Mouse (Mus musculus) limb, embryonic 11.5 days (tissue): ENCODE results near the gene Plekhb1. TPM values are rescaled to one million over a fixed set of nuclear protein-coding genes. Genes with fewer than 3 reads are reported as not detected.

ENCODE experiments used
- ATAC-seq: fragments of 200-750 bp; cut with Nextera tagmentation; 2 replicates; pipeline ENCODE4 v1.8.0; 2017; ENCODE audit warnings: low read depth; ENCODE audit not compliant: insufficient number of reproducible peaks, low FRiP score, low TSS enrichment
- DNase-seq: peaks from one replicate; pipeline ENCODE4 v3.0.0-alpha.2; 2015; ENCODE audit warnings: low spot score
- H3K27ac ChIP-seq: fragments of 300-500 bp; sonication (generic); replicated peaks from 2 replicates; pipeline ENCODE4 v1.5.1; 2014; ENCODE audit warnings: low read depth, mild to moderate bottlenecking, low read length
- H3K27me3 ChIP-seq: fragments of 300-500 bp; sonication (generic); 2 replicates; pipeline ENCODE4 v1.6.1; 2014; ENCODE audit warnings: mild to moderate bottlenecking, low read length, mixed read lengths; ENCODE audit not compliant: control insufficient read depth, insufficient read depth
- H3K36me3 ChIP-seq: fragments of 300-500 bp; sonication (generic); 2 replicates; pipeline ENCODE4 v1.6.1; 2014; ENCODE audit warnings: mild to moderate bottlenecking, low read length, moderate library complexity, mixed read lengths; ENCODE audit not compliant: control insufficient read depth, insufficient read depth
- H3K4me1 ChIP-seq: fragments of 300-500 bp; sonication (generic); 2 replicates; pipeline ENCODE4 v1.6.1; 2014; ENCODE audit warnings: low read length, mixed read lengths; ENCODE audit not compliant: control insufficient read depth, insufficient read depth
- H3K4me2 ChIP-seq: fragments of 300-500 bp; sonication (generic); 2 replicates; pipeline ENCODE4 v1.6.1; 2014; ENCODE audit warnings: low read depth, mild to moderate bottlenecking, moderate library complexity; ENCODE audit not compliant: severe bottlenecking
- H3K4me3 ChIP-seq: fragments of 300-500 bp; sonication (generic); 2 replicates; pipeline ENCODE4 v1.5.1; 2014; ENCODE audit warnings: low read depth, low read length
- H3K9ac ChIP-seq: fragments of 300-500 bp; sonication (generic); 2 replicates; pipeline ENCODE4 v1.6.1; 2014; ENCODE audit warnings: mild to moderate bottlenecking, low read length
- H3K9me3 ChIP-seq: fragments of 300-500 bp; sonication (generic); 2 replicates; pipeline ENCODE4 v1.6.1; 2016; ENCODE audit warnings: low read length; ENCODE audit not compliant: control insufficient read depth
- WGBS: fragments of 180-500 bp; shearing (Covaris S2); extraction: QIAGEN DNeasy Blood & Tissue Kit; methylation state at CpG from one replicate; pipeline ENCODE4 v1.1.7; 2014; 5-methylcytosine and 5-hydroxymethylcytosine counted together
- polyA plus RNA-seq: library from polyadenylated mRNA; unstranded; fragments of >200 nt; fragmentation: Nextera tagmentation; extraction: Ambion mirVana; gene quantifications from 2 replicates; pipeline ENCODE4 v1.2.1, GENCODE M21; 2014

Gene Plekhb1
- polyA plus RNA-seq, 1 experiment from 2014 or later, result 1.6 TPM

DNA sequence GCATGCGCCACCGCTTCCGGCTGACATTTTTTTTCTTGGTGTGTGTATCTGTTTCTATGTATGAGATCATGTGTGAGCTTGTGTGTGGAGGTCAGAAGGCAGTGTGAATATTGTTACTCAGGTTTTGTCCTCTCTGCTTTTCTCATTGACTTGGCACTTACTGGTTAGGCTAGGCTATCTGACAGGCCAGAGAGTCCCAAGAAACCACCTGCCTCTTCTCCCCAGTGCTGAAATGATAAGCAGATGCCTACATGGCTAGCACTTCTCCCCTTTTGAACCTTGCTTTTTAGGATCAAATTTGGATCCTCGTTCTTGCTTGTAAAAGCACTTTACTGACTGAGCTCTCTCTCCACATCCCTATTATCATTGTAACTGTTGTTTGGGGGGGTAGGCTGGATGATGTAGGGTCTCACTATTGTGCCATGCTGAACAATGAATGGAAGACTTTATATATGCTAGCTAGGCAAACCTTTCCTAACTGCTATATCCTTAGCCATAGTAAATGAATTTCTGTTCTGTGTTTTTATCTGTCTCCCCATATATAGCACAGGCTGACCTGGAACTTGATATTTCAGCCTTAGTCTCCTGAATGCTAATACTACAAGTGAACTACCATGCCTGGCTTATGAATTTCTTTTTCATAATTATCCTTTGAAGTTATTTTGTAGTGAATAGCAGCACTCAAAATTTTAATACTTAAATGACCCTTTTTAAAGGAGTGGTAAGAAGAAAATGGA is 45.9 kb downstream of the Plekhb1 start:
- Histone ChIP-seq H3K4me1 (no peaks in the 10 kb centered on the region), H3K4me3 (no peak overlapping the region), H3K4me2 (no peak overlapping the region), H3K27ac (no peak overlapping the region), H3K9ac (no peak overlapping the region), H3K9me3 (no peaks in the 10 kb centered on the region), H3K27me3 (no peaks in the 10 kb centered on the region), H3K36me3 (no peaks in the 10 kb centered on the region)
- WGBS, result 89% methylated on average over 4 of the region's 4 CpGs
- DNase-seq, result no peak
- ATAC-seq, result no peak

DNA sequence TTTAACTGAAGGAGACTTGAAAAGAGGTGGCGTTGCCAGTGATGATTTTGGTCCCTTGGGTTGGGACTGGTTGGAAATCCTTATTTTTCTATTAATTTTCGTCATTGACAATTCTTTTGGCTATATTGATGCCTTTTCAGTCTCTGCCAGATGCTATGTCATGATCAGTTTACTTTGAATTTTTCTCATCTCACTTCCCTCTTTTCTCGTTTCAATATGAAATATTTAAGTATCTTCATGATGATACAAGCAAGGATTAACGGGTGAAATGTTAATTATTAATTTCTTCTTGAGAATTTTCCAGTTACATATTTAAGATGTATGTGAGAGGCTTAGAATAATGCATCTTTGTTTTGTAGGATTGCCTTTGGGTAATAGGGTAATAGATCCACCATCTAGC is 53.3 kb downstream of the Plekhb1 start:
- Histone ChIP-seq H3K9ac (peak overlapping the region; percentile 98), H3K27ac (no peak overlapping the region), H3K36me3 (no peaks in the 10 kb centered on the region), H3K4me3 (peak overlapping the region; percentile 96), H3K4me1 (0 out of 2 replicates have a peak, but pooled peaks cover 5% of the 10 kb centered on the region), H3K9me3 (no peaks in the 10 kb centered on the region), H3K27me3 (no peaks in the 10 kb centered on the region), H3K4me2 (peak overlapping the region; percentile 41)
- no peak for DNase-seq
- 26% methylated on average over 4 of the region's 4 CpGs for WGBS
- ATAC-seq, result no peak

DNA sequence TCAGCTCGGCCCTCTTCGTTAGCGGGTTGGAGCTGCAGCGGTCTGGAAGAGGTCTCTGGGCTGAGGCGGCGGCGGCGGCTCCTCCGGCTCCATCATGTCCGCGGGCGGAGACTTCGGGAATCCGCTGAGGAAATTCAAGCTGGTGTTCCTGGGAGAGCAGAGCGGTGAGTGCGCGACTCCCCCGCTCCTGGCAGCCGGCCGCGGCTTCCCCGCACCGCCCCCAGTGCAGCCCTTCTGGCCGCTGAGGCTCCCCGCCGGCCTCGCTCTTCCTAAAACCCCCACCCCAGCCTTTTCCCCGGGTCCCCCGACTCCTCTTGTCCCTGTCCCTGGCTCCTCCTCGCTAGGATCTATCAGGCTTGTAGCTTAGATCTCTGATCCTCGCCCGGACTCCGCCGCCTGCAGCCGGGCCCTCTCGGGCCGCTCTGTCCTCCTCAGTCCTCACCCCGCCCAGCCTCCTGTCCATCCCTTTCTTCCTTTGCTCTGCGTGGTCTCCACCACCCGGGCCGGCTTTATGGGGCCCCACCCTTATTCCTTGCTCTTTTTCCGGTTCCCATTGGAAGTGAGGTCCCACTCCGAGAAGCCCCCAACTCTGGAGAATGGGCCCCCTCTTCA is 54.0 kb downstream of the Plekhb1 start, which contains the start of gene Mrpl48:
Gene Mrpl48, minus strand, starts transcription at position 172 of the 612 bp plus-strand sequence.
- DNase-seq, result peak; percentile 66
- Histone ChIP-seq H3K4me2 (peak within 1 kb of the TSS; percentile 50), H3K9ac (peak within 1 kb of the TSS; percentile 98), H3K9me3 (no peaks in the 10 kb centered on the region), H3K4me1 (0 out of 2 replicates have a peak, but pooled peaks cover 5% of the 10 kb centered on the region), H3K36me3 (no peaks in the 10 kb centered on the region), H3K27ac (peak within 1 kb of the TSS; percentile 97), H3K27me3 (no peaks in the 10 kb centered on the region), H3K4me3 (peak within 1 kb of the TSS; percentile 96)
- peak; percentile 40 for ATAC-seq
- under 1% methylated on average over 41 of the region's 43 CpGs for whole genome bisulfite sequencing

DNA sequence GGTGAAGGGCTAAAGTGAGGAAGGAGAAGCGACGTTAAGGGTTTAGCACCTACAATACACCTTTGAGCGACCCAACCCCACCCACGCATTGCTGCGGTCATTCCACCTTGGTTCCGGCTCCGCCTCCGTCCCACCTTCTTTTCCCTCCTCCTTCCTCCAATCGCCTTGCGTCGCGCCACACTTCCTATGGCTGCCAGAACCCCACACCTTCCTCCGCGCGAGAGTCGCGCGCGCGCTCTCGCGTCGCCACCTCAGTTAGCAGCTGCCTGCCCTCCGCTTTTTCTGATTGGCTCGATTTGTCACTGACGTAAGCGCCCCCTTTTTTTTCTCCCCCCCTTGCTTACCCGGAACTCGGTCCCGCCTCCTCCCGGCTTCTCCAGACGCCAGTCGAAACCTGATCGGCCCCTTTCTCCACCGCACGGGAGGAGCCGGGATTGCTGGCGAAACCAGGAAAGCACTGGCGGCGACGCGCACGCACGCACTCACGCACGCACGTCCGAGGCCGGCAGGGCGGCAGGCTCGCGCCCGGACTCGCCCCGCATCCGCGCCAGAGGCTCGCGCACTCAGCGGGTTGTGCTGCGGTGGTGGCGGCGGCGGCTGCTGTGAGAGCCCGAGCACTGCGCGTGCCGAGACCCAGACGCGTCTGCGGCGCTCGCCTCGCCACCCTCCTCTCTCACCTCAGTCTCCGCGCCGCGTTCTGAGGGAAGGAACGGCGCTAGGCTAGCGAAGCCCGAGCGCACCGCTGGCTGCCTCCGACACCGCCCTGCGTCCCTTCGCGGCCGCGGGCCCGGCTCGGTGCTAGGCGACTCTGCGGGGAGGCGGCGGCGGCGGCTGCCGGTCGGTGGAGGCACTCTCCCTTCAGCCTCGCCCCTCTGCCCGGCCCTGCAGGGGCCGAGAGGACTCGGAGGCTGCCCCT is 54.7 kb downstream of the Plekhb1 start, which contains the start of gene Rab6a:
Gene Rab6a, plus strand, starts transcription at position 197 of the 916 bp plus-strand sequence.
- Histone ChIP-seq H3K4me3 (peak within 1 kb of the TSS; percentile 96), H3K9ac (peak within 1 kb of the TSS; percentile 98), H3K27me3 (no peaks in the 10 kb centered on the region), H3K27ac (peak within 1 kb of the TSS; percentile 97), H3K9me3 (no peaks in the 10 kb centered on the region), H3K4me2 (peak within 1 kb of the TSS; percentile 50), H3K4me1 (0 out of 2 replicates have a peak, but pooled peaks cover 5% of the 10 kb centered on the region), H3K36me3 (no peaks in the 10 kb centered on the region)
- under 1% methylated on average over 96 of the region's 105 CpGs for WGBS
- peak; percentile 97 for ATAC-seq
- DNase-seq, result peak; percentile 99

DNA sequence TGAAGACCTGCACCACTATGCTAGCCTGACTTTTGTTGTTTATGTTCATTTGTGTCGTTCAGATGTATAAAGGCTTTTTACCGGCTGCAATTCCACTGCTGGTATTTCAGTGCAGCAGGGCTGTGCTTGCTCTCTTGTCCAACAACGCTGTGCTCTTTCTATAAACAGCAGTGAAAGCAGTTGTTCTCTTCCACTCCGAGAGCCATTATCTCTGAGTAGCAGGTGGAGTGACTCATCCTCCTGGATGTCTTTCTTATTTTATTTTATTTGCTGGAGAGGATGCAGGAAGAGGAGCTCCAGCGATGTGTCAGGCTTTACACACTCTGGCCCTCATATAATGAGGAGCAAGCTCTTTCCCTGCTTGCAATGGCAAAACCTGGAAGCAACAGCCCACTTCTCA is 62.0 kb downstream of the Plekhb1 start:
- no peak overlapping the region for H3K9ac ChIP-seq
- no peak for ATAC-seq
- no peak overlapping the region for H3K27ac ChIP-seq
- H3K27me3 ChIP-seq, result no peaks in the 10 kb centered on the region
- no peaks in the 10 kb centered on the region for H3K4me1 ChIP-seq
- H3K36me3 ChIP-seq, result no peaks in the 10 kb centered on the region
- no peak overlapping the region for H3K4me2 ChIP-seq
- no peaks in the 10 kb centered on the region for H3K9me3 ChIP-seq
- DNase-seq, result no peak
- 84% methylated on average over 5 of the region's 5 CpGs for WGBS
- H3K4me3 ChIP-seq, result no peak overlapping the region

DNA sequence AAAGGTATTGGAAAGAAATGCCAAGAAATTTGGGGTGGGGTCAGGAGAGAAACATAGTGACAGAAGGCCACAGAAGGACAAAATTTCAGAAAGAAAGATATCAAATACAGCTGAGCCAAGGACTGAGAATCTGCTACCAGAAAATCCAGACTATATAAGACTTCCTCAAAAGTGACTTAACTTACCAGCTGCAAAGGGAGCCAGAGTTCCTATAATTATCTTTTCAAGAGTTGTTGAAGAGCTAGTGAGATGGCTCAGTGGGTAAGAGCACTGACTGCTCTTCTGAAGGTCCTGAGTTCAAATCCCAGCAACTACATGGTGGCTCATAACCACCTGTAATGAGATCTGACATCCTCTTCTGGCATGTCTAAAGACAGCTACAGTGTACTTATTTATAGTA is 68.9 kb downstream of the Plekhb1 start:
- H3K27me3 ChIP-seq, result no peaks in the 10 kb centered on the region

More for the DNA sequence above, 68.9 kb downstream of the Plekhb1 start:
- Histone ChIP-seq H3K36me3 (no peaks in the 10 kb centered on the region), H3K4me1 (no peaks in the 10 kb centered on the region), H3K9me3 (no peaks in the 10 kb centered on the region), H3K27ac (no peak overlapping the region), H3K4me3 (no peak overlapping the region), H3K4me2 (no peak overlapping the region), H3K9ac (no peak overlapping the region)
- DNase-seq (no peak), ATAC-seq (no peak)

Other genes with a start within 250 kb of the Plekhb1 start
- gene Ucp3, start 189.4 kb downstream of the Plekhb1 start, polyA plus RNA-seq, result not detected in 2 replicates
- 116 and 123 TPM in 2 replicates for gene Ucp2, start 169.1 kb downstream of the Plekhb1 start, polyA plus RNA-seq
- 0.11 and 0.30 TPM in 2 replicates for gene Dnajb13, start 147.5 kb downstream of the Plekhb1 start, polyA plus RNA-seq
- 21.3 and 22.2 TPM in 2 replicates for gene Coa4, start 125.3 kb downstream of the Plekhb1 start, polyA plus RNA-seq
- gene Rab6a, start 55.0 kb downstream of the Plekhb1 start, polyA plus RNA-seq, result 128 TPM in 2 replicates
- gene Mrpl48, start 54.1 kb downstream of the Plekhb1 start, polyA plus RNA-seq, result 56.8 and 66.9 TPM in 2 replicates
- 46.2 and 49.7 TPM in 2 replicates for gene Fam168a, start 44.2 kb upstream of the Plekhb1 start, polyA plus RNA-seq
- gene Relt, start 201.0 kb upstream of the Plekhb1 start, polyA plus RNA-seq, result 2.6 and 4.1 TPM in 2 replicates